Mouse (Mus musculus) heart, embryonic 11.5 days (tissue): Measurements from ENCODE around the gene Knop1. TPM values are rescaled to one million over a fixed set of nuclear protein-coding genes. Genes with fewer than 3 reads are reported as not detected.

Experiments used
- ATAC-seq: fragments of 200-750 bp; cut with Nextera tagmentation; replicated peaks from 2 replicates; pipeline ENCODE4 v1.8.0; 2017; ENCODE audit warnings: moderate library complexity; ENCODE audit not compliant: insufficient number of reproducible peaks, low FRiP score, low TSS enrichment
- H3K27ac ChIP-seq: fragments of 300-500 bp; sonication (generic); 2 replicates; pipeline ENCODE4 v1.5.1; 2014; ENCODE audit warnings: mild to moderate bottlenecking, low read depth, low read length
- H3K27me3 ChIP-seq: fragments of 300-500 bp; sonication (generic); 2 replicates; pipeline ENCODE4 v1.6.1; 2014; ENCODE audit warnings: mild to moderate bottlenecking, low read length, mixed read lengths; ENCODE audit not compliant: control insufficient read depth, insufficient read depth
- H3K36me3 ChIP-seq: fragments of 300-500 bp; sonication (generic); 2 replicates; pipeline ENCODE4 v1.6.1; 2014; ENCODE audit warnings: mild to moderate bottlenecking, low read length, moderate library complexity, mixed read lengths; ENCODE audit not compliant: control insufficient read depth, insufficient read depth
- H3K4me1 ChIP-seq: fragments of 300-500 bp; sonication (generic); 2 replicates; pipeline ENCODE4 v1.6.1; 2014; ENCODE audit warnings: low read length; ENCODE audit not compliant: control insufficient read depth, insufficient read depth
- H3K4me2 ChIP-seq: fragments of 300-500 bp; sonication (generic); 2 replicates; pipeline ENCODE4 v1.6.1; 2014; ENCODE audit warnings: mild to moderate bottlenecking, moderate library complexity
- H3K4me3 ChIP-seq: fragments of 300-500 bp; sonication (generic); 2 replicates; pipeline ENCODE4 v1.5.1; 2014; ENCODE audit warnings: low read depth, low read length
- H3K9ac ChIP-seq: fragments of 300-500 bp; sonication (generic); 2 replicates; pipeline ENCODE4 v1.6.1; 2014; ENCODE audit warnings: mild to moderate bottlenecking, low read depth, low read length, moderate library complexity
- H3K9me3 ChIP-seq: fragments of 300-500 bp; sonication (generic); replicated peaks from 2 replicates; pipeline ENCODE4 v1.6.1; 2016; ENCODE audit warnings: low read length; ENCODE audit not compliant: control insufficient read depth
- WGBS: fragments of 180-500 bp; shearing (Covaris S2); extraction: QIAGEN DNeasy Blood & Tissue Kit; methylation state at CpG from one replicate; pipeline ENCODE4 v1.1.7; 2014; ENCODE audit not compliant: insufficient replicate concordance; 5-methylcytosine and 5-hydroxymethylcytosine counted together
- polyA plus RNA-seq: library from polyadenylated mRNA; unstranded; fragments of >200 nt; fragmentation: Nextera tagmentation; extraction: Ambion mirVana; gene quantifications from 2 replicates; pipeline ENCODE4 v1.2.1, GENCODE M21; 2014

Knop1 gene
- polyA plus RNA-seq, 1 experiment from 2014 or later: 78.1 TPM

GRCm38 (mm10) chr7:118813592-118813991 lies 42.5 kb downstream of the Knop1 start:
- no peak overlapping the region for H3K4me2 ChIP-seq
- no peak overlapping the region for H3K4me3 ChIP-seq
- no peaks in the 10 kb centered on the region for H3K9me3 ChIP-seq
- no peaks in the 10 kb centered on the region for H3K4me1 ChIP-seq
- no peaks in the 10 kb centered on the region for H3K27me3 ChIP-seq
- H3K9ac ChIP-seq: no peak overlapping the region
- WGBS: 80% methylated on average over 4 of the region's 4 CpGs
- H3K27ac ChIP-seq: no peak overlapping the region
- peaks cover 9% of the 10 kb centered on the region for H3K36me3 ChIP-seq
- no peak for ATAC-seq

- no peaks in the 10 kb centered on the region for H3K27me3 ChIP-seq
- H3K4me2 ChIP-seq: no peak overlapping the region
- H3K9me3 ChIP-seq: no peaks in the 10 kb centered on the region
- peaks cover 3% of the 10 kb centered on the region; the same call in 1 of the 2 replicates for H3K4me1 ChIP-seq
- H3K9ac ChIP-seq: no peak overlapping the region
- ATAC-seq: no peak
- 71% methylated on average over 12 of the region's 12 CpGs for WGBS
- peaks cover 6% of the 10 kb centered on the region; the same call in 1 of the 2 replicates for H3K36me3 ChIP-seq
- H3K27ac ChIP-seq: no peak overlapping the region
- H3K4me3 ChIP-seq: no peak overlapping the region
These were observed 44.5 kb downstream of the Knop1 start for GRCm38 (mm10) chr7:118811407-118812106.

GRCm38 (mm10) chr7:118807899-118808298 lies 48.2 kb downstream of the Knop1 start:
- 81% methylated on average over 8 of the region's 8 CpGs for WGBS
- Histone ChIP-seq H3K4me3 (no peak overlapping the region), H3K9me3 (no peaks in the 10 kb centered on the region), H3K27ac (no peak overlapping the region), H3K36me3 (no peaks in the 10 kb centered on the region), H3K27me3 (no peaks in the 10 kb centered on the region), H3K4me2 (no peak overlapping the region), H3K9ac (no peak overlapping the region), H3K4me1 (peaks cover 3% of the 10 kb centered on the region; the same call in 1 of the 2 replicates)
- no peak for ATAC-seq

GRCm38 (mm10) chr7:118806631-118807411 lies 49.2 kb downstream of the Knop1 start:
- Histone ChIP-seq H3K9me3 (no peaks in the 10 kb centered on the region), H3K27me3 (no peaks in the 10 kb centered on the region), H3K4me2 (no peak overlapping the region), H3K27ac (no peak overlapping the region), H3K36me3 (peaks cover 8% of the 10 kb centered on the region), H3K9ac (no peak overlapping the region), H3K4me1 (peaks cover 3% of the 10 kb centered on the region; the same call in 1 of the 2 replicates), H3K4me3 (no peak overlapping the region)
- 59% methylated on average over 16 of the region's 16 CpGs for WGBS
- no peak for ATAC-seq

- H3K9me3 ChIP-seq: no peaks in the 10 kb centered on the region
- peaks cover 15% of the 10 kb centered on the region for H3K36me3 ChIP-seq
- no peak overlapping the region for H3K27ac ChIP-seq
- H3K4me2 ChIP-seq: no peak overlapping the region
- no peak for ATAC-seq
- no peak overlapping the region for H3K9ac ChIP-seq
- H3K4me1 ChIP-seq: peaks cover 3% of the 10 kb centered on the region; the same call in 1 of the 2 replicates
- WGBS: 87% methylated on average over 8 of the region's 8 CpGs
- no peaks in the 10 kb centered on the region for H3K27me3 ChIP-seq
- no peak overlapping the region for H3K4me3 ChIP-seq
These were observed 52.6 kb downstream of the Knop1 start for GRCm38 (mm10) chr7:118803425-118803824.

- Histone ChIP-seq H3K4me2 (no peak overlapping the region), H3K27me3 (no peaks in the 10 kb centered on the region), H3K27ac (no peak overlapping the region), H3K9me3 (no peaks in the 10 kb centered on the region), H3K36me3 (peaks cover 15% of the 10 kb centered on the region), H3K4me3 (no peak overlapping the region), H3K4me1 (peaks cover under 1% of the 10 kb centered on the region; the same call in 1 of the 2 replicates), H3K9ac (no peak overlapping the region)
- WGBS: 85% methylated on average over 3 of the region's 3 CpGs
- ATAC-seq: no peak
These were observed 54.3 kb downstream of the Knop1 start for GRCm38 (mm10) chr7:118801791-118802190.

- Histone ChIP-seq H3K4me1 (no peaks in the 10 kb centered on the region), H3K27ac (no peak overlapping the region), H3K9ac (no peak overlapping the region), H3K36me3 (peaks cover 18% of the 10 kb centered on the region), H3K4me2 (no peak overlapping the region), H3K9me3 (no peaks in the 10 kb centered on the region), H3K27me3 (no peaks in the 10 kb centered on the region), H3K4me3 (no peak overlapping the region)
- ATAC-seq: no peak
- WGBS: 86% methylated on average over 15 of the region's 15 CpGs
These were observed 55.8 kb downstream of the Knop1 start for GRCm38 (mm10) chr7:118800112-118800734.

GRCm38 (mm10) chr7:118798105-118798570 lies 57.9 kb downstream of the Knop1 start:
- H3K4me3 ChIP-seq: no peak overlapping the region
- no peaks in the 10 kb centered on the region for H3K9me3 ChIP-seq
- H3K4me1 ChIP-seq: no peaks in the 10 kb centered on the region
- peaks cover 18% of the 10 kb centered on the region for H3K36me3 ChIP-seq
- ATAC-seq: no peak
- H3K9ac ChIP-seq: no peak overlapping the region
- 70% methylated on average over 6 of the region's 6 CpGs for WGBS
- no peak overlapping the region for H3K27ac ChIP-seq
- no peaks in the 10 kb centered on the region for H3K27me3 ChIP-seq
- H3K4me2 ChIP-seq: no peak overlapping the region
